Mouse (Mus musculus) cerebellum, adult 2 months (tissue): ENCODE measurements around the gene Tnfaip3.

Source experiments
- CTCF ChIP-seq: fragments of 200-500 bp; IDR thresholded peaks from 2 replicates; pipeline ENCODE4 v1.5.1; 2011; ENCODE audit warnings: low read depth, mild to moderate bottlenecking, control low read depth, low read length, moderate library complexity, borderline replicate concordance; ENCODE audit not compliant: insufficient read depth
- POLR2A ChIP-seq: fragments of 200-500 bp; IDR thresholded peaks from 2 replicates; pipeline ENCODE4 v1.6.1; 2011; ENCODE audit warnings: low read length, control low read depth, borderline replicate concordance; ENCODE audit not compliant: insufficient read depth

DNA sequence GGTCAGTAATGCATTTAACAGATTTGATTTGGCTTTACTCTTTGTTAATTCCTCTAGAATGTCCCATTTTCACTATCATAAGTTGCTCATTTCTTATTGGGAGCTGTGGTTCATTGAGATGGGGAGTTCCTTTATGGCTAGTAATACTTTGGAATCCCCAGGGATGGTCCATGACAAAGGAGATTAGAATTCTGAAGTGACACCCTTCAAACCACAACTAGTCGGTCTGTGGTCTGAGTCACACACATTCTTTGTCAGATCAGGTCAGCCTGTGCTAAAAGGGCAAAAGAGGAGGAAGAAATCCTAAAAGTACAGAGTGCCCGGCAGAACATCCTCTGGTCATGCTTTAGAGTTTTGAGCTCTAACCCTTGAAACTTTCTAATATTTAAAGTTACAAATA lies 30.5 kb upstream of the Tnfaip3 start:
- TF ChIP-seq CTCF (no peak), POLR2A (no peak)
